Mouse (Mus musculus): ENCODE data around the gene Bicc1.

DNA sequence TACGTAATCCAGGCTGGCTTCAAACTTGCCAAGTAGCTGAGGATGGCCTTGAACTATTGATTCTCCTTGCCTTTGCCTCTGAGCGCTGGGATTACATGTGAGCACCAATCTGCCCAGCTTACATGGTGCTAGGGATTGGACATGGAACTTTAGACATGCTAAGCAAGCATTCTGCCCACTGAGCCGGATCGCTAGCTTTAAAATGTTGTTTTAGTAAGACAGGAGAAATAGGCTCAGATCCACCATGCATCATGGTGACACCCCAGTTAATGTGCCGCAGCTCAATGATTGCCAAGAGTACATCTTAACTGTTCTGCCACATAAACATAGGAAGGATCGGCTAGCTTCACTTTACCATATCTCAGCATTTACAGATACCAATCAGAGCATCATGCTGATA, 94.9 kb downstream of the Bicc1 start:
- no peak for TF ChIP-seq ZC3H11A (IDR thresholded peaks at IDR 0.05; ENCODE audit: borderline replicate concordance, low read depth, low read length)
- TF ChIP-seq HCFC1 (IDR thresholded peaks at IDR 0.05; ENCODE audit: borderline replicate concordance, insufficient read depth, low read length): no peak

All from ES-E14 (cell line).